ENCODE assay signal across 12 mouse cellular contexts in genomic region chrX:137424259-137424658, GRCm38 (mm10).
A peak's percentile ranks its signal among the peaks of the same experiment; 100 is the strongest.
DNase-seq lines count a peak whose midpoint lies in the region; ATAC-seq and TF ChIP-seq lines count a peak whose summit lies in the region.
"Had no signal": no experiment of that assay in that cellular context is flagged by ENCODE, and none has a peak within 500 bp of the region (broad histone marks: within the 10 kb centered on the region; RNA-seq: fewer than 3 reads in every experiment).

No protein-coding gene starts in this region.

- DNase-seq in heart, postnatal 0 days (ENCODE audit: low spot score), result no peak
- no peak for DNase-seq in heart, adult 18-20 months
- peak; percentile 10 for DNase-seq in 3T3-L1 (ENCODE audit: low read depth, low spot score)
- DNase-seq in G1E (ENCODE audit: low spot score), result no peak
- DNase-seq in embryo, embryonic 11 days, result peak; percentile 2
- DNase-seq in ovary, postnatal 36 days (ENCODE audit: low spot score), result no peak
- no peak for DNase-seq in heart, adult 8-10 months (ENCODE audit: low spot score)
- DNase-seq: adrenal gland, postnatal 36 days; cerebellum, postnatal 36 days had no signal

- no peaks in the 10 kb centered on the region for H3K36me3 ChIP-seq in heart, postnatal 0 days (replicated peaks; ENCODE audit: control insufficient read depth, insufficient read depth, low read length)
- no peaks in the 10 kb centered on the region for H3K36me3 ChIP-seq in G1E (replicated peaks)
- H3K36me3 ChIP-seq: hindbrain, embryonic 15.5 days had no signal

- 57% methylated on average over 7 of the region's 7 CpGs for WGBS in heart, postnatal 0 days

- TF ChIP-seq EP300 in heart, postnatal 0 days (IDR thresholded peaks at IDR 0.05; ENCODE audit: low read depth), result no peak

- no peak overlapping the region for H3K4me2 ChIP-seq in heart, postnatal 0 days (ENCODE audit: low read depth, low read length)
- H3K4me2 ChIP-seq: hindbrain, embryonic 15.5 days had no signal

- H3K4me1 ChIP-seq in heart, postnatal 0 days (ENCODE audit: control insufficient read depth, insufficient read depth), result no peaks in the 10 kb centered on the region
- no peaks in the 10 kb centered on the region for H3K4me1 ChIP-seq in G1E (ENCODE audit: insufficient read depth, low read depth, low read length)
- H3K4me1 ChIP-seq: hindbrain, embryonic 15.5 days had no signal

- no peak overlapping the region for H3K4me3 ChIP-seq in heart, postnatal 0 days (ENCODE audit: low read depth, low read length)
- H3K4me3 ChIP-seq in G1E (ENCODE audit: low read depth, low read length), result no peak overlapping the region
- H3K4me3 ChIP-seq: hindbrain, embryonic 15.5 days; myocyte had no signal

- no peak overlapping the region for H3K9ac ChIP-seq in heart, postnatal 0 days (replicated peaks; ENCODE audit: low read depth, low read length)
- H3K9ac ChIP-seq: hindbrain, embryonic 15.5 days had no signal

- no peaks in the 10 kb centered on the region for H3K9me3 ChIP-seq in heart, postnatal 0 days (replicated peaks; ENCODE audit: control insufficient read depth, low read length)
- H3K9me3 ChIP-seq in G1E (replicated peaks), result no peaks in the 10 kb centered on the region
- H3K9me3 ChIP-seq: hindbrain, embryonic 15.5 days had no signal

- ATAC-seq in heart, postnatal 0 days (ENCODE audit: insufficient read depth, low read depth), result no peak
- ATAC-seq in G1E (ENCODE audit: extremely low read depth, insufficient number of reproducible peaks, low FRiP score, poor library complexity, severe bottlenecking), result no peak
- ATAC-seq in megakaryocyte, adult 5-6 weeks (ENCODE audit: poor library complexity, severe bottlenecking), result no peak

- no peak overlapping the region for H3K27ac ChIP-seq in heart, postnatal 0 days (ENCODE audit: low read depth)
- H3K27ac ChIP-seq: hindbrain, embryonic 15.5 days had no signal

- no peaks in the 10 kb centered on the region for H3K27me3 ChIP-seq in heart, postnatal 0 days (ENCODE audit: control insufficient read depth, insufficient read depth, low read length)
- H3K27me3 ChIP-seq in G1E (ENCODE audit: insufficient read depth, low read length), result no peaks in the 10 kb centered on the region
- H3K27me3 ChIP-seq: hindbrain, embryonic 15.5 days had no signal

- peak; percentile 23; the same call in 1 of the 2 replicates for TF ChIP-seq CTCF in heart, postnatal 0 days (IDR thresholded peaks at IDR 0.05; ENCODE audit: low read depth)
- TF ChIP-seq CTCF in G1E (IDR thresholded peaks at IDR 0.05; ENCODE audit: low read depth, low read length), result 0 out of 2 replicates have a peak, but pooled peaks have one; percentile 14

Comparison
In these comparisons a context has a peak if more than half of its experiments do, and no peak if none do; other contexts are left out.
1. DNase-seq: peak in 3T3-L1 (single experiment) and embryo, embryonic 11 days (single experiment); none in heart, postnatal 0 days (single experiment), heart, adult 18-20 months (0 of 2), G1E (single experiment), ovary, postnatal 36 days (single experiment) and heart, adult 8-10 months (single experiment).